Mouse (Mus musculus) heart, postnatal 36 days (tissue): Measurements from ENCODE around the gene Dmap1. TPM values are rescaled to one million over a fixed set of nuclear protein-coding genes. Genes with fewer than 3 reads are reported as not detected.

Source experiments
- DNase-seq, 2 experiments: peaks; one replicate each; pipeline ENCODE4 v3.0.0; 2021 to 2022
- intact Hi-C: fragments of 180-260 bp; cut with DNase I; formaldehyde crosslinking; loops from one replicate; pipeline ENCODE4 v1.15.1; 2025
- total RNA-seq, 2 experiments: library from RNA; stranded (reverse); gene quantifications; 2 replicates each; pipeline ENCODE4 v1.2.3; 2021

The Dmap1 gene
- total RNA-seq, 2 experiments from 2014 or later: 18.2 to 20.3 TPM

GRCm38 (mm10) chr4:117657646-117658045 is 24.4 kb downstream of the Dmap1 start:
- intact Hi-C loops: no loop called here
- DNase-seq: no peak

GRCm38 (mm10) chr4:117656961-117657360 is 25.1 kb downstream of the Dmap1 start:
- intact Hi-C loops: no loop called here
- DNase-seq: no peak

GRCm38 (mm10) chr4:117655500-117655863 is 26.6 kb downstream of the Dmap1 start:
- no peak for DNase-seq
- intact Hi-C loops: no loop called here

- intact Hi-C loops: no loop called here
- DNase-seq: no peak
Measured at GRCm38 (mm10) chr4:117654703-117655499, 27.2 kb downstream of the Dmap1 start.

- intact Hi-C loops: no loop called here
Measured at GRCm38 (mm10) chr4:117654016-117654702, 27.9 kb downstream of the Dmap1 start.

GRCm38 (mm10) chr4:117652727-117653126 is 29.3 kb downstream of the Dmap1 start:
- DNase-seq: no peak
- intact Hi-C loops: no loop called here

More at GRCm38 (mm10) chr4:117654016-117654702, 27.9 kb downstream of the Dmap1 start:
- DNase-seq: no peak

- intact Hi-C loops: no loop called here
- DNase-seq: no peak
Measured at GRCm38 (mm10) chr4:117651626-117652101, 30.4 kb downstream of the Dmap1 start.

- no peak for DNase-seq
- intact Hi-C loops: no loop called here
Measured at GRCm38 (mm10) chr4:117646926-117647755, 34.9 kb downstream of the Dmap1 start.

GRCm38 (mm10) chr4:117646496-117646895 is 35.6 kb downstream of the Dmap1 start:
- no peak for DNase-seq
- intact Hi-C loops: no loop called here

GRCm38 (mm10) chr4:117645859-117646258 is 36.2 kb downstream of the Dmap1 start:
- no peak for DNase-seq
- intact Hi-C loops: no loop called here

- DNase-seq: no peak
- intact Hi-C loops: no loop called here
Measured at GRCm38 (mm10) chr4:117645031-117645435, 37.0 kb downstream of the Dmap1 start.

- intact Hi-C loops: no loop called here
- no peak for DNase-seq
Measured at GRCm38 (mm10) chr4:117641804-117642203, 40.3 kb downstream of the Dmap1 start.

GRCm38 (mm10) chr4:117640925-117641703 is 41.0 kb downstream of the Dmap1 start:
- DNase-seq: no peak
- intact Hi-C loops: no loop called here

GRCm38 (mm10) chr4:117636891-117637613 is 45.0 kb downstream of the Dmap1 start:
- intact Hi-C loops: no loop called here
- DNase-seq: no peak

GRCm38 (mm10) chr4:117636152-117636551 is 45.9 kb downstream of the Dmap1 start:
- DNase-seq: no peak
- intact Hi-C loops: no loop called here

- intact Hi-C loops: no loop called here
- DNase-seq: no peak
Measured at GRCm38 (mm10) chr4:117634642-117635041, 47.4 kb downstream of the Dmap1 start.

GRCm38 (mm10) chr4:117633527-117633926 is 48.5 kb downstream of the Dmap1 start:
- intact Hi-C loops: no loop called here

GRCm38 (mm10) chr4:117630053-117630670 is 51.9 kb downstream of the Dmap1 start:
- intact Hi-C loops: no loop called here
- no peak for DNase-seq

More at GRCm38 (mm10) chr4:117633527-117633926, 48.5 kb downstream of the Dmap1 start:
- DNase-seq: no peak

- intact Hi-C loops: no loop called here
- DNase-seq: no peak
Measured at GRCm38 (mm10) chr4:117628464-117628863, 53.6 kb downstream of the Dmap1 start.
